Comparison of ENCODE assay signal across 15 mouse cellular contexts in genomic region chr3:127608109-127608508, GRCm38 (mm10). TPM values are rescaled to one million over a fixed set of nuclear protein-coding genes. Genes with fewer than 3 reads are reported as not detected.
DNase-seq lines count a peak whose midpoint lies in the region; ATAC-seq lines count a peak whose summit lies in the region.
"Had no signal": no experiment of that assay in that cellular context is flagged by ENCODE, and none has a peak within 500 bp of the region (broad histone marks: within the 10 kb centered on the region; RNA-seq: fewer than 3 reads in every experiment).

No protein-coding gene starts in this region.

- no peaks in the 10 kb centered on the region for H3K9me3 ChIP-seq in kidney, embryonic 15.5 days (replicated peaks)
- H3K9me3 ChIP-seq: heart, embryonic 12.5 days; limb, embryonic 10.5 days had no signal

- peaks cover 60% of the 10 kb centered on the region for H3K36me3 ChIP-seq in kidney, embryonic 15.5 days

- H3K27me3 ChIP-seq in kidney, embryonic 15.5 days = no peaks in the 10 kb centered on the region
- H3K27me3 ChIP-seq: heart, embryonic 12.5 days had no signal

- H3K4me1 ChIP-seq in kidney, embryonic 15.5 days = no peaks in the 10 kb centered on the region
- H3K4me1 ChIP-seq: heart, embryonic 12.5 days; limb, embryonic 10.5 days had no signal

- H3K9ac ChIP-seq in kidney, embryonic 15.5 days = no peak overlapping the region
- H3K9ac ChIP-seq: heart, embryonic 12.5 days; hindbrain, embryonic 14.5 days had no signal

- no peak overlapping the region for H3K4me2 ChIP-seq in kidney, embryonic 15.5 days
- H3K4me2 ChIP-seq: heart, embryonic 12.5 days; hindbrain, embryonic 14.5 days had no signal

- no peak for ATAC-seq in kidney, embryonic 15.5 days (replicated peaks; ENCODE audit: low FRiP score)
- 0 out of 2 replicates have a peak, but pooled peaks have one; percentile 39 for ATAC-seq in common myeloid progenitor, adult 5-6 weeks (replicated peaks; ENCODE audit: low read depth, poor library complexity, severe bottlenecking)
- ATAC-seq: midbrain, embryonic 16.5 days had no signal

- no peak overlapping the region for H3K27ac ChIP-seq in kidney, embryonic 15.5 days
- H3K27ac ChIP-seq: hindbrain, embryonic 14.5 days; limb, embryonic 10.5 days had no signal

- DNase-seq in kidney, adult 9 months = peak; percentile 62
- peak; percentile 61 for DNase-seq in 416B (ENCODE audit: low read depth)
- peak; percentile 51 for DNase-seq in CD4-positive, CD25-positive, alpha-beta regulatory T cell, adult 2 months (ENCODE audit: low read depth, low spot score)
- no peak for DNase-seq in urinary bladder, postnatal 25 days (ENCODE audit: low spot score)
- DNase-seq in ovary, adult 18-20 months (ENCODE audit: low spot score) = no peak
- DNase-seq in spleen, postnatal 4 days (ENCODE audit: low spot score in 2 of 2) = no peak
- DNase-seq: adrenal gland, postnatal 10 days; cerebellum, adult 11-12 months had no signal

- WGBS in kidney, embryonic 15.5 days = 93% methylated on average over 2 of the region's 2 CpGs

- H3K4me3 ChIP-seq in kidney, embryonic 15.5 days (replicated peaks) = no peak overlapping the region
- H3K4me3 ChIP-seq: heart, embryonic 12.5 days; limb, embryonic 10.5 days had no signal

RNA-seq across cellular contexts. Expression of gene Neurog2, which starts 24.8 kb away (rescaled TPM):
- polyA plus RNA-seq in kidney, embryonic 15.5 days (2015; fragmentation: Nextera tagmentation; extraction: Ambion mirVana) = not detected in 2 replicates
- not detected in 2 replicates for total RNA-seq in common myeloid progenitor, adult 5-6 weeks (2017)
- total RNA-seq: adrenal gland, postnatal 10 days; neutrophil, adult 5-6 weeks had no signal
- polyA plus RNA-seq: limb, embryonic 10.5 days had no signal

RNA-seq across cellular contexts. Expression of gene Zgrf1, which starts 54.8 kb away (rescaled TPM):
- 9.2 and 10.8 TPM in 2 replicates for polyA plus RNA-seq in kidney, embryonic 15.5 days (2015; fragmentation: Nextera tagmentation; extraction: Ambion mirVana)
- total RNA-seq in common myeloid progenitor, adult 5-6 weeks (2017) = 30.9 and 31.4 TPM in 2 replicates

RNA-seq across cellular contexts. Expression of gene Larp7, which starts 55.0 kb away (rescaled TPM):
- 64.6 and 66.3 TPM in 2 replicates for polyA plus RNA-seq in kidney, embryonic 15.5 days (2015; fragmentation: Nextera tagmentation; extraction: Ambion mirVana)
- total RNA-seq in common myeloid progenitor, adult 5-6 weeks (2017) = 152 and 158 TPM in 2 replicates

Comparison
In these comparisons a context has a peak if more than half of its experiments do, and no peak if none do; other contexts are left out.
1. DNase-seq: peak in kidney, adult 9 months (single experiment), 416B (single experiment) and CD4-positive, CD25-positive, alpha-beta regulatory T cell, adult 2 months (single experiment); none in urinary bladder, postnatal 25 days (single experiment), ovary, adult 18-20 months (single experiment) and spleen, postnatal 4 days (0 of 2).